Comparison of ENCODE assay signal across 22 mouse cellular contexts in the genomic region with DNA sequence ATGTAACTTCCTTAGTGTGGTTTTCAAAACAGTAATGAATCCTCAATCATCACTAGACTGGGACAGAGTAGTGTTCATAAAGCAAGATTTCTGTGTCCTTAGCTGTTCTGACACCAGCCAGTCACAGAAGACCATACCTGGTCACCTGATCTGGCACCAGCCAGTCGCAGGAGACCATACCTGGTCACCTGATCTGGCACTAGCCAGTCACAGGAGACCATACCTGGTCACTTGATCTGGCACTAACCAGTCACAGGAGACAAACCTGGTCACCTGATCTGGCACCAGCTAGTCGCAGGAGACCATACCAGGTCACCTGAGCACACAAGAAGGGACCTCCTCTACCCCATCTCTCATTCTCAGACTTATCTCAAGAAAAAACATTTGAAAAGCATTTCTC.
DNase-seq lines count a peak whose midpoint lies in the region; ATAC-seq and TF ChIP-seq lines count a peak whose summit lies in the region.
"Had no signal": no experiment of that assay in that cellular context is flagged by ENCODE, and none has a peak within 500 bp of the region (broad histone marks: within the 10 kb centered on the region; RNA-seq: fewer than 3 reads in every experiment).

No protein-coding gene starts in this region.

- no peak for DNase-seq in hindbrain, postnatal 0 days (ENCODE audit: low spot score)
- no peak for DNase-seq in hindbrain, embryonic 11.5 days (ENCODE audit: low spot score)
- no peak for DNase-seq in lung, postnatal 0 days (ENCODE audit: low spot score)
- DNase-seq in lung, postnatal 36 days, result no peak
- DNase-seq in CH12.LX (ENCODE audit: extremely low read depth), result no peak
- peak; percentile 66 for DNase-seq in R1 (ENCODE audit: low read depth, low spot score)
- DNase-seq: adrenal gland, adult 2 months; B cell, adult 2 months; cerebellum, adult 11 months; cerebellum, adult 2 months; cerebellum, adult 9-11 months; cerebellum, postnatal 25 days; forebrain, postnatal 0 days; gastrocnemius, adult 2 months; gastrocnemius, postnatal 14 days; heart, adult 11 months had no signal

- H3K9ac ChIP-seq in hindbrain, postnatal 0 days (replicated peaks; ENCODE audit: low read length), result no peak overlapping the region
- no peak overlapping the region for H3K9ac ChIP-seq in hindbrain, embryonic 11.5 days (ENCODE audit: low read depth, low read length)
- H3K9ac ChIP-seq in lung, postnatal 0 days (replicated peaks; ENCODE audit: low read depth), result no peak overlapping the region
- H3K9ac ChIP-seq in CH12.LX (ENCODE audit: insufficient read depth, low read depth), result no peak overlapping the region
- no peak overlapping the region for H3K9ac ChIP-seq in intestine, embryonic 15.5 days
- H3K9ac ChIP-seq: embryonic facial prominence, embryonic 12.5 days; embryonic facial prominence, embryonic 15.5 days; forebrain, postnatal 0 days; hindbrain, embryonic 13.5 days had no signal

- no peaks in the 10 kb centered on the region for H3K9me3 ChIP-seq in hindbrain, postnatal 0 days (ENCODE audit: low read length)
- H3K9me3 ChIP-seq in hindbrain, embryonic 11.5 days (ENCODE audit: control insufficient read depth, low read length), result no peaks in the 10 kb centered on the region
- no peaks in the 10 kb centered on the region for H3K9me3 ChIP-seq in lung, postnatal 0 days (ENCODE audit: low read length)
- H3K9me3 ChIP-seq in CH12.LX (replicated peaks; ENCODE audit: low read length), result no peaks in the 10 kb centered on the region
- no peaks in the 10 kb centered on the region for H3K9me3 ChIP-seq in intestine, embryonic 15.5 days
- H3K9me3 ChIP-seq: embryonic facial prominence, embryonic 12.5 days; embryonic facial prominence, embryonic 15.5 days; hindbrain, embryonic 13.5 days had no signal

- no peak for TF ChIP-seq RAD21 in CH12.LX (IDR thresholded peaks at IDR 0.05; ENCODE audit: low read depth, low read length)

- H3K4me2 ChIP-seq in hindbrain, postnatal 0 days (ENCODE audit: low read depth, low read length), result no peak overlapping the region
- no peak overlapping the region for H3K4me2 ChIP-seq in hindbrain, embryonic 11.5 days (replicated peaks; ENCODE audit: low read depth, low read length)
- H3K4me2 ChIP-seq in lung, postnatal 0 days (replicated peaks; ENCODE audit: low read depth, low read length), result no peak overlapping the region
- no peak overlapping the region for H3K4me2 ChIP-seq in CH12.LX (ENCODE audit: insufficient read depth, low read depth, poor library complexity, severe bottlenecking)
- H3K4me2 ChIP-seq in intestine, embryonic 15.5 days (replicated peaks), result no peak overlapping the region
- H3K4me2 ChIP-seq: embryonic facial prominence, embryonic 12.5 days; embryonic facial prominence, embryonic 15.5 days; heart, embryonic 11.5 days; hindbrain, embryonic 13.5 days had no signal

- no peaks in the 10 kb centered on the region for H3K27me3 ChIP-seq in hindbrain, postnatal 0 days (ENCODE audit: insufficient read depth, low read length)
- no peaks in the 10 kb centered on the region for H3K27me3 ChIP-seq in hindbrain, embryonic 11.5 days (ENCODE audit: control insufficient read depth, insufficient read depth, low read length)
- no peaks in the 10 kb centered on the region for H3K27me3 ChIP-seq in lung, postnatal 0 days (replicated peaks; ENCODE audit: insufficient read depth, low read length)
- H3K27me3 ChIP-seq in CH12.LX (replicated peaks), result no peaks in the 10 kb centered on the region
- no peaks in the 10 kb centered on the region for H3K27me3 ChIP-seq in intestine, embryonic 15.5 days (replicated peaks)
- H3K27me3 ChIP-seq: embryonic facial prominence, embryonic 12.5 days; embryonic facial prominence, embryonic 15.5 days; hindbrain, embryonic 13.5 days had no signal

- WGBS in hindbrain, postnatal 0 days, result 95% methylated on average over 2 of the region's 2 CpGs
- 92% methylated on average over 2 of the region's 2 CpGs for WGBS in hindbrain, embryonic 11.5 days
- 89% methylated on average over 2 of the region's 2 CpGs for WGBS in lung, postnatal 0 days
- WGBS in intestine, embryonic 15.5 days, result 86% methylated on average over 2 of the region's 2 CpGs

- in situ Hi-C loops in CH12.LX (cut with MboI; ENCODE audit: low pct_ligation_motif_present, low pct_unique_long_range_greater_than_20kb, low sequenced_read_pairs), result no loop called here

- dilution Hi-C loops in CH12.LX (cut with MboI; ENCODE audit: extremely low pct_ligation_motif_present, extremely low pct_unique_long_range_greater_than_20kb, low sequenced_read_pairs), result no loop called here

- ATAC-seq in hindbrain, postnatal 0 days, result 0 out of 2 replicates have a peak, but pooled peaks have one; percentile 27
- no peak for ATAC-seq in hindbrain, embryonic 11.5 days (ENCODE audit: low FRiP score)
- ATAC-seq in lung, postnatal 0 days, result 0 out of 2 replicates have a peak, but pooled peaks have one; percentile 5
- no peak for ATAC-seq in intestine, embryonic 15.5 days
- ATAC-seq: forebrain, embryonic 14.5 days; forebrain, postnatal 0 days had no signal

- H3K4me3 ChIP-seq in hindbrain, postnatal 0 days (ENCODE audit: low read length), result no peak overlapping the region
- H3K4me3 ChIP-seq in hindbrain, embryonic 11.5 days (ENCODE audit: low read depth, low read length), result no peak overlapping the region
- no peak overlapping the region for H3K4me3 ChIP-seq in lung, postnatal 0 days (ENCODE audit: low read depth, low read length)
- no peak overlapping the region for H3K4me3 ChIP-seq in CH12.LX (replicated peaks in 1 of 3; ENCODE audit: low read depth in 2 of 3, low read length in 2 of 3, poor library complexity in 1 of 3)
- no peak overlapping the region for H3K4me3 ChIP-seq in intestine, embryonic 15.5 days (replicated peaks)
- H3K4me3 ChIP-seq: embryonic facial prominence, embryonic 12.5 days; embryonic facial prominence, embryonic 15.5 days; gastrocnemius, adult 2 months; hindbrain, embryonic 13.5 days had no signal

- H3K36me3 ChIP-seq in hindbrain, postnatal 0 days (ENCODE audit: insufficient read depth, low read length), result no peaks in the 10 kb centered on the region
- H3K36me3 ChIP-seq in hindbrain, embryonic 11.5 days (ENCODE audit: control insufficient read depth, insufficient read depth, low read length), result no peaks in the 10 kb centered on the region
- no peaks in the 10 kb centered on the region for H3K36me3 ChIP-seq in lung, postnatal 0 days (ENCODE audit: insufficient read depth, low read length)
- no peaks in the 10 kb centered on the region for H3K36me3 ChIP-seq in CH12.LX (replicated peaks in 1 of 2; ENCODE audit: control insufficient read depth in 1 of 2, insufficient read depth in 1 of 2, low read length in 1 of 2)
- H3K36me3 ChIP-seq in intestine, embryonic 15.5 days, result no peaks in the 10 kb centered on the region
- H3K36me3 ChIP-seq: embryonic facial prominence, embryonic 12.5 days; embryonic facial prominence, embryonic 15.5 days; hindbrain, embryonic 13.5 days had no signal

- no peaks in the 10 kb centered on the region for H3K79me2 ChIP-seq in CH12.LX (replicated peaks; ENCODE audit: control insufficient read depth, extremely low read depth, insufficient read depth, poor library complexity, severe bottlenecking)

- TF ChIP-seq EP300 in lung, postnatal 0 days (IDR thresholded peaks at IDR 0.05), result no peak
- TF ChIP-seq EP300 in CH12.LX (IDR thresholded peaks at IDR 0.05; ENCODE audit: low read length), result no peak

- H3K4me1 ChIP-seq in hindbrain, postnatal 0 days (ENCODE audit: insufficient read depth, low read length), result no peaks in the 10 kb centered on the region
- 0 out of 2 replicates have a peak, but pooled peaks cover 3% of the 10 kb centered on the region for H3K4me1 ChIP-seq in hindbrain, embryonic 11.5 days (replicated peaks; ENCODE audit: control insufficient read depth, insufficient read depth, low read length)
- H3K4me1 ChIP-seq in lung, postnatal 0 days (ENCODE audit: insufficient read depth, low read depth, low read length), result peaks cover 10% of the 10 kb centered on the region
- peaks cover 5 to 7% of the 10 kb centered on the region in 2 experiments; a peak in 3 of 4 replicates for H3K4me1 ChIP-seq in CH12.LX (ENCODE audit: control insufficient read depth in 1 of 2, insufficient read depth in 2 of 2)
- peaks cover 7% of the 10 kb centered on the region for H3K4me1 ChIP-seq in intestine, embryonic 15.5 days (replicated peaks)

- H3K27ac ChIP-seq in hindbrain, postnatal 0 days, result no peak overlapping the region
- H3K27ac ChIP-seq in hindbrain, embryonic 11.5 days (ENCODE audit: low read depth, low read length), result no peak overlapping the region
- H3K27ac ChIP-seq in lung, postnatal 0 days (ENCODE audit: low read length), result peak overlapping the region; percentile 74
- no peak overlapping the region for H3K27ac ChIP-seq in CH12.LX (ENCODE audit: insufficient read depth, low read depth)
- no peak overlapping the region for H3K27ac ChIP-seq in intestine, embryonic 15.5 days
- H3K27ac ChIP-seq: embryonic facial prominence, embryonic 12.5 days; embryonic facial prominence, embryonic 15.5 days; gastrocnemius, adult 2 months; hindbrain, embryonic 13.5 days had no signal

- no peak for TF ChIP-seq CTCF in hindbrain, postnatal 0 days (IDR thresholded peaks at IDR 0.05; ENCODE audit: low read depth)
- no peak for TF ChIP-seq CTCF in lung, postnatal 0 days (IDR thresholded peaks at IDR 0.05)
- no peak for TF ChIP-seq CTCF in CH12.LX (conservative IDR thresholded peaks at IDR 0.05 in 1 of 2, IDR thresholded peaks at IDR 0.05 in 1 of 2; ENCODE audit: low read depth in 2 of 2, low read length in 2 of 2)

- no peak for TF ChIP-seq POLR2A in CH12.LX (IDR thresholded peaks at IDR 0.05; ENCODE audit: low read depth, low read length)

TF ChIP-seq in CH12.LX, 34 proteins besides CTCF, POLR2A, EP300 and RAD21:
- TF ChIP-seq MYC (IDR thresholded peaks at IDR 0.05; ENCODE audit: low read depth, low read length) (no peak), ZNF384 (IDR thresholded peaks at IDR 0.05; ENCODE audit: low read depth, low read length) (no peak), USF1 (IDR thresholded peaks at IDR 0.05; ENCODE audit: low read depth, low read length) (peak; percentile 25; the same call in 1 of the 2 replicates), USF2 (conservative IDR thresholded peaks at IDR 0.05; ENCODE audit: low read depth, low read length) (peak; percentile 53), JUN (IDR thresholded peaks at IDR 0.05; ENCODE audit: insufficient read depth, low read depth, low read length) (no peak), JUND (conservative IDR thresholded peaks at IDR 0.05; ENCODE audit: low read depth, low read length) (no peak), KAT2A (IDR thresholded peaks at IDR 0.05; ENCODE audit: insufficient replicate concordance, low read length) (no peak), CHD2 (IDR thresholded peaks at IDR 0.05; ENCODE audit: low read length) (no peak), MEF2A (IDR thresholded peaks at IDR 0.05; ENCODE audit: borderline replicate concordance, low read depth, low read length) (no peak), MAX (IDR thresholded peaks at IDR 0.05; ENCODE audit: low read length) (no peak), IRF4 (IDR thresholded peaks at IDR 0.05; ENCODE audit: low read depth, low read length) (no peak), RCOR1 (conservative IDR thresholded peaks at IDR 0.05; ENCODE audit: low read depth, low read length) (no peak), NRF1 (IDR thresholded peaks at IDR 0.05; ENCODE audit: low read depth, low read length) (no peak)

Comparison
In these comparisons a context has a peak if more than half of its experiments do, and no peak if none do; other contexts are left out.
1. ATAC-seq: peak in hindbrain, postnatal 0 days (single experiment) and lung, postnatal 0 days (single experiment); none in hindbrain, embryonic 11.5 days (single experiment) and intestine, embryonic 15.5 days (single experiment).